Comparison of ENCODE assay signal across 25 mouse cellular contexts in genomic region chr19:10813039-10813438, GRCm38 (mm10). TPM values are rescaled to one million over a fixed set of nuclear protein-coding genes. Genes with fewer than 3 reads are reported as not detected.
A peak's percentile ranks its signal among the peaks of the same experiment; 100 is the strongest.
DNase-seq lines count a peak whose midpoint lies in the region; ATAC-seq lines count a peak whose summit lies in the region.
"Had no signal": no experiment of that assay in that cellular context is flagged by ENCODE, and none has a peak within 500 bp of the region (broad histone marks: within the 10 kb centered on the region; RNA-seq: fewer than 3 reads in every experiment).

No protein-coding gene starts in this region.

- H3K36me3 ChIP-seq in heart, embryonic 10.5 days, result no peaks in the 10 kb centered on the region
- H3K36me3 ChIP-seq: embryonic facial prominence, embryonic 10.5 days; embryonic facial prominence, embryonic 12.5 days; forebrain, embryonic 15.5 days; G1E had no signal

- ATAC-seq in activated CD4-positive, CD25-positive, alpha-beta regulatory T cell, adult 4 months, result peak; percentile 66
- peak; percentile 54 for ATAC-seq in inflammation-experienced regulatory T-cells, adult 6 months
- ATAC-seq in megakaryocyte-erythroid progenitor cell, adult 5-6 weeks (replicated peaks; ENCODE audit: low FRiP score, low TSS enrichment, poor library complexity, severe bottlenecking), result no peak
- ATAC-seq: forebrain, embryonic 13.5 days; forebrain, embryonic 15.5 days; forebrain, postnatal 0 days; Patski had no signal

- no peaks in the 10 kb centered on the region for H3K9me3 ChIP-seq in heart, embryonic 10.5 days
- H3K9me3 ChIP-seq: embryonic facial prominence, embryonic 10.5 days; embryonic facial prominence, embryonic 12.5 days; forebrain, embryonic 13.5 days; forebrain, embryonic 15.5 days; G1E had no signal

- H3K27me3 ChIP-seq in heart, embryonic 10.5 days (ENCODE audit: insufficient read depth, poor library complexity, severe bottlenecking), result peaks cover 3% of the 10 kb centered on the region; the same call in 1 of the 2 replicates
- H3K27me3 ChIP-seq: CH12.LX; embryonic facial prominence, embryonic 12.5 days; forebrain, embryonic 13.5 days; forebrain, embryonic 15.5 days; Patski had no signal

- no peak overlapping the region for H3K4me3 ChIP-seq in heart, embryonic 10.5 days
- H3K4me3 ChIP-seq: embryonic facial prominence, embryonic 10.5 days; embryonic facial prominence, embryonic 12.5 days; forebrain, embryonic 13.5 days; forebrain, embryonic 15.5 days had no signal

- peak; percentile 62 for DNase-seq in CD4-positive helper T cell, adult 2 months (ENCODE audit: low read depth, low spot score)
- DNase-seq in CD4-positive, CD25-positive, alpha-beta regulatory T cell, adult 2 months (ENCODE audit: low read depth, low spot score), result peak; percentile 59
- no peak for DNase-seq in urinary bladder, postnatal 14 days (ENCODE audit: low spot score)
- no peak for DNase-seq in heart, embryonic 10.5 days (ENCODE audit: low spot score)
- DNase-seq in ovary, postnatal 10 days (ENCODE audit: low spot score), result no peak
- DNase-seq: adrenal gland, adult 2 months; adrenal gland, postnatal 14 days; adrenal gland, postnatal 36 days; cerebellum, adult 2 months; cerebellum, adult 9-10 months; cerebellum, postnatal 10 days; cerebellum, postnatal 25 days; forebrain, postnatal 0 days had no signal

- no peak overlapping the region for H3K27ac ChIP-seq in heart, embryonic 10.5 days
- H3K27ac ChIP-seq: embryonic facial prominence, embryonic 10.5 days; embryonic facial prominence, embryonic 12.5 days; forebrain, embryonic 13.5 days; forebrain, embryonic 15.5 days had no signal

- 91% methylated on average over 5 of the region's 5 CpGs for WGBS in heart, embryonic 10.5 days

- H3K4me1 ChIP-seq in heart, embryonic 10.5 days, result peaks cover under 1% of the 10 kb centered on the region; the same call in 1 of the 2 replicates
- H3K4me1 ChIP-seq: embryonic facial prominence, embryonic 12.5 days had no signal

RNA-seq across cellular contexts. Expression of gene Cd6, which starts 16.8 kb away (rescaled TPM):
- 100 to 1,000 TPM; 365 to 512 TPM for polyA plus RNA-seq in activated CD4-positive, CD25-positive, alpha-beta regulatory T cell, adult 4 months (2017; shearing (Covaris generic))
- polyA plus RNA-seq in inflammation-experienced regulatory T-cells, adult 6 months (2017; shearing (Covaris generic)), result 100 to 1,000 TPM; 356 to 569 (median 520) TPM
- total RNA-seq in megakaryocyte-erythroid progenitor cell, adult 5-6 weeks (2014; fragmentation: Nextera tagmentation), result 2.4 and 3.2 TPM in 2 replicates
- not detected in 2 replicates for total RNA-seq in megakaryocyte-erythroid progenitor cell, adult 5-6 weeks (2017)
- polyA plus RNA-seq in heart, embryonic 10.5 days (2016; fragmentation: Nextera tagmentation; extraction: Ambion mirVana), result 0.06 TPM in 1 of 2 replicates, not detected in the other
- total RNA-seq: adrenal gland, adult 2 months; forebrain, postnatal 0 days had no signal
- polyA plus RNA-seq: embryonic facial prominence, embryonic 12.5 days; embryonic facial prominence, embryonic 14.5 days; forebrain, embryonic 11.5 days; forebrain, embryonic 13.5 days; forebrain, embryonic 15.5 days; G1E had no signal

RNA-seq across cellular contexts. Expression of gene Slc15a3, which starts 26.5 kb away (rescaled TPM):
- polyA plus RNA-seq in activated CD4-positive, CD25-positive, alpha-beta regulatory T cell, adult 4 months (2017; shearing (Covaris generic)), result 1 to 10 TPM; 3.8 to 6.2 TPM
- 10 to 100 TPM in 1 of 3 experiments, 1 to 10 TPM in 2; 3.2 to 16.7 (median 3.3) TPM for polyA plus RNA-seq in inflammation-experienced regulatory T-cells, adult 6 months (2017; shearing (Covaris generic))
- total RNA-seq in megakaryocyte-erythroid progenitor cell, adult 5-6 weeks (2014; fragmentation: Nextera tagmentation), result 0.50 and 0.99 TPM in 2 replicates
- 0.56 TPM in 1 of 2 replicates, not detected in the other for total RNA-seq in megakaryocyte-erythroid progenitor cell, adult 5-6 weeks (2017)
- 0.16 and 0.22 TPM in 2 replicates for polyA plus RNA-seq in heart, embryonic 10.5 days (2016; fragmentation: Nextera tagmentation; extraction: Ambion mirVana)

RNA-seq across cellular contexts. Expression of gene Tmem132a, which starts 56.7 kb away (rescaled TPM):
- under 1 TPM in 1 of 2 experiments, not detected in 1; 0.89 TPM for polyA plus RNA-seq in activated CD4-positive, CD25-positive, alpha-beta regulatory T cell, adult 4 months (2017; shearing (Covaris generic))
- polyA plus RNA-seq in inflammation-experienced regulatory T-cells, adult 6 months (2017; shearing (Covaris generic)), result 1 to 10 TPM in 1 of 3 experiments, under 1 TPM in 1, not detected in 1; 0.86 to 1.0 TPM
- total RNA-seq in megakaryocyte-erythroid progenitor cell, adult 5-6 weeks (2014; fragmentation: Nextera tagmentation), result 0.10 and 2.4 TPM in 2 replicates
- 0.23 and 0.56 TPM in 2 replicates for total RNA-seq in megakaryocyte-erythroid progenitor cell, adult 5-6 weeks (2017)
- polyA plus RNA-seq in heart, embryonic 10.5 days (2016; fragmentation: Nextera tagmentation; extraction: Ambion mirVana), result 63.8 and 77.5 TPM in 2 replicates

Comparison
In these comparisons a context has a peak if more than half of its experiments do, and no peak if none do; other contexts are left out.
1. DNase-seq: peak in CD4-positive helper T cell, adult 2 months (single experiment) and CD4-positive, CD25-positive, alpha-beta regulatory T cell, adult 2 months (single experiment); none in urinary bladder, postnatal 14 days (single experiment), heart, embryonic 10.5 days (single experiment) and ovary, postnatal 10 days (single experiment).
2. RNA of gene Cd6, which starts 16.8 kb away (polyA plus RNA-seq): 356 to 569 TPM in inflammation-experienced regulatory T-cells, adult 6 months and 365 to 512 TPM in activated CD4-positive, CD25-positive, alpha-beta regulatory T cell, adult 4 months; 0.06 TPM in heart, embryonic 10.5 days; every median in the first group is over 100 times any median in the second.
3. RNA of gene Tmem132a, which starts 56.7 kb away (polyA plus RNA-seq): 63.8 to 77.5 TPM in heart, embryonic 10.5 days; 0.89 TPM in activated CD4-positive, CD25-positive, alpha-beta regulatory T cell, adult 4 months and 0.86 to 1.0 TPM in inflammation-experienced regulatory T-cells, adult 6 months; every median in the first group is over 10 times any median in the second.